Mouse (Mus musculus): ENCODE data around the gene Cd79a. TPM values are rescaled to one million over a fixed set of nuclear protein-coding genes. Genes with fewer than 3 reads are reported as not detected.

The Cd79a gene
- polyA plus RNA-seq, 2 experiments = 1.0 to 2.0 TPM

DNA sequence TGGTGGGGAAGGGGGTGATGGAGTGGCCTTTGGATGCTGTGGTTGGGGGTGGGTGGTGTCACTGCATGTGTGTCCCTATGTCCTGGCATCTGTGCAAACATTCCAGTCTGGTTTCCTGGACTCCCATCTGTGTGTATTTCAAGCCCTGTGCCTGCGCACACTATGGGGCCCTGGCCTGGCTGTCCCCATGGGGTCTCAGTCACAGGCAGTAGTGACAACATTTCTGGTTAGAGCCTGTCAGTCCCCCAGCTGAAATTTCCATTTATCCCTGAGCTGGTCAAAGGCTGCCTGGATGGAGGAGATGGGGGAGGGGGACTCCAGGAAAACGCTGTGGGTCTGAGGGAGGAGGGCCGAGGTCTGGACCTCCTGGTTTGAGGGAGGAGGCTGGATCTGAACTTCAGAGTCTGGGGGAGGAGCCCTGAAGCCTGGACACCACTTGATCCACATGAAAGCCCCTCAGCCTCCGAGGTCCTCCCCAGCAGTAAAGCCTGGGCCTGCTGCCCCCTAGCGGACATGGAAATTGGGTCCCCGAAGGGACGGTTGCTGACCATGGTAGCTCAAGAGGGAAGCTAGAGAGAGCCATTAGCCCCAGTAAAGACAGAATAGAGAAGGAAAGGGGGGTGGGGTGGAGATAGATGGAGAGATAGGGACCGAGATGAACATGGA lies 52.9 kb downstream of the Cd79a start:
- ATAC-seq (ENCODE audit: insufficient read depth) (0 out of 2 replicates have a peak, but pooled peaks have one; percentile 23), DNase-seq (ENCODE audit: low read depth in 3 of 3, low spot score in 3 of 3) (peak; percentile 20 to 35 (median 30))
- H3K27me3 ChIP-seq (ENCODE audit: control insufficient read depth, insufficient read depth, low read length) = peaks cover 97% of the 10 kb centered on the region

More for the DNA sequence above, 52.9 kb downstream of the Cd79a start:
- H3K4me1 ChIP-seq (replicated peaks; ENCODE audit: control insufficient read depth in 2 of 2, insufficient read depth in 2 of 2, low read length in 1 of 2) = no peaks in the 10 kb centered on the region
- no peaks in the 10 kb centered on the region for H3K9me3 ChIP-seq (ENCODE audit: control insufficient read depth, low read length)
- H3K4me3 ChIP-seq (ENCODE audit: insufficient read depth in 1 of 2, low read depth in 2 of 2, low read length in 2 of 2) = no peak overlapping the region
- TF ChIP-seq EP300 (IDR thresholded peaks at IDR 0.05; ENCODE audit: low read depth) = no peak
- TF ChIP-seq CTCF (IDR thresholded peaks at IDR 0.05; ENCODE audit: low read depth) = peak; percentile 94
- H3K4me2 ChIP-seq (ENCODE audit: low read depth) = no peak overlapping the region
- no peak overlapping the region for H3K27ac ChIP-seq
- H3K36me3 ChIP-seq (replicated peaks; ENCODE audit: control insufficient read depth, insufficient read depth, low read depth) = no peaks in the 10 kb centered on the region
- no peak overlapping the region for H3K9ac ChIP-seq (replicated peaks)
- 2% methylated on average over 8 of the region's 8 CpGs for WGBS (ENCODE audit: insufficient replicate concordance)

Other genes with a start within 250 kb of the Cd79a start
- gene Tex101, start 220.7 kb upstream of the Cd79a start, polyA plus RNA-seq (2012; rRNA removed) = not detected in 2 replicates
- not detected in 2 replicates for gene Tex101, start 220.7 kb upstream of the Cd79a start, polyA plus RNA-seq (2014; fragmentation: Nextera tagmentation; extraction: Ambion mirVana)
- gene BC049730, start 188.1 kb upstream of the Cd79a start, polyA plus RNA-seq (2012; rRNA removed) = not detected in 2 replicates
- gene BC049730, start 188.1 kb upstream of the Cd79a start, polyA plus RNA-seq (2014; fragmentation: Nextera tagmentation; extraction: Ambion mirVana) = not detected in 2 replicates
- not detected in 2 replicates for gene Gm4763, start 170.5 kb upstream of the Cd79a start, polyA plus RNA-seq (2012; rRNA removed)
- not detected in 2 replicates for gene Gm4763, start 170.5 kb upstream of the Cd79a start, polyA plus RNA-seq (2014; fragmentation: Nextera tagmentation; extraction: Ambion mirVana)
- gene Cd177, start 137.1 kb upstream of the Cd79a start, polyA plus RNA-seq (2012; rRNA removed) = 1.0 and 1.1 TPM in 2 replicates
- gene Cd177, start 137.1 kb upstream of the Cd79a start, polyA plus RNA-seq (2014; fragmentation: Nextera tagmentation; extraction: Ambion mirVana) = 1.9 and 2.8 TPM in 2 replicates
- gene Ceacam10, start 120.2 kb upstream of the Cd79a start, polyA plus RNA-seq (2012; rRNA removed) = 0.19 and 0.39 TPM in 2 replicates
- 0.25 and 0.34 TPM in 2 replicates for gene Ceacam10, start 120.2 kb upstream of the Cd79a start, polyA plus RNA-seq (2014; fragmentation: Nextera tagmentation; extraction: Ambion mirVana)
- gene Gm9844, start 35.2 kb upstream of the Cd79a start, polyA plus RNA-seq (2012; rRNA removed) = 0.37 and 1.5 TPM in 2 replicates
- 1.3 and 2.2 TPM in 2 replicates for gene Gm9844, start 35.2 kb upstream of the Cd79a start, polyA plus RNA-seq (2014; fragmentation: Nextera tagmentation; extraction: Ambion mirVana)
- gene Lypd4, start 27.4 kb upstream of the Cd79a start, polyA plus RNA-seq (2012; rRNA removed) = not detected in 2 replicates
- not detected in 2 replicates for gene Lypd4, start 27.4 kb upstream of the Cd79a start, polyA plus RNA-seq (2014; fragmentation: Nextera tagmentation; extraction: Ambion mirVana)
- gene Dmrtc2, start 27.3 kb upstream of the Cd79a start, polyA plus RNA-seq (2012; rRNA removed) = not detected in 2 replicates
- gene Dmrtc2, start 27.3 kb upstream of the Cd79a start, polyA plus RNA-seq (2014; fragmentation: Nextera tagmentation; extraction: Ambion mirVana) = not detected in 2 replicates
- 418 and 615 TPM in 2 replicates for gene Rps19, start 13.0 kb upstream of the Cd79a start, polyA plus RNA-seq (2012; rRNA removed)
- 1,649 and 1,654 TPM in 2 replicates for gene Rps19, start 13.0 kb upstream of the Cd79a start, polyA plus RNA-seq (2014; fragmentation: Nextera tagmentation; extraction: Ambion mirVana)
- gene Arhgef1, start 5.5 kb downstream of the Cd79a start, polyA plus RNA-seq (2012; rRNA removed) = 44.2 and 44.3 TPM in 2 replicates
- gene Arhgef1, start 5.5 kb downstream of the Cd79a start, polyA plus RNA-seq (2014; fragmentation: Nextera tagmentation; extraction: Ambion mirVana) = 28.7 and 31.1 TPM in 2 replicates
- not detected in 2 replicates for gene Gm4881, start 47.1 kb downstream of the Cd79a start, polyA plus RNA-seq (2012; rRNA removed)
- not detected in 2 replicates for gene Gm4881, start 47.1 kb downstream of the Cd79a start, polyA plus RNA-seq (2014; fragmentation: Nextera tagmentation; extraction: Ambion mirVana)
- 46.8 and 56.5 TPM in 2 replicates for gene Rabac1, start 75.4 kb downstream of the Cd79a start, polyA plus RNA-seq (2012; rRNA removed)
- gene Rabac1, start 75.4 kb downstream of the Cd79a start, polyA plus RNA-seq (2014; fragmentation: Nextera tagmentation; extraction: Ambion mirVana) = 60.7 and 62.2 TPM in 2 replicates
- gene Atp1a3, start 108.6 kb downstream of the Cd79a start, polyA plus RNA-seq (2012; rRNA removed) = 0.38 and 0.50 TPM in 2 replicates
- gene Atp1a3, start 108.6 kb downstream of the Cd79a start, polyA plus RNA-seq (2014; fragmentation: Nextera tagmentation; extraction: Ambion mirVana) = 0.60 and 0.68 TPM in 2 replicates
- 4.9 and 6.1 TPM in 2 replicates for gene Grik5, start 175.0 kb downstream of the Cd79a start, polyA plus RNA-seq (2012; rRNA removed)
- gene Grik5, start 175.0 kb downstream of the Cd79a start, polyA plus RNA-seq (2014; fragmentation: Nextera tagmentation; extraction: Ambion mirVana) = 0.37 and 0.54 TPM in 2 replicates
- 6.3 and 6.9 TPM in 2 replicates for gene Zfp574, start 175.2 kb downstream of the Cd79a start, polyA plus RNA-seq (2012; rRNA removed)
- gene Zfp574, start 175.2 kb downstream of the Cd79a start, polyA plus RNA-seq (2014; fragmentation: Nextera tagmentation; extraction: Ambion mirVana) = 6.6 and 7.3 TPM in 2 replicates